Mouse (Mus musculus) monocyte, adult 5-6 weeks (primary cell): ENCODE results near the gene Plagl2. TPM values are rescaled to one million over a fixed set of nuclear protein-coding genes. Genes with fewer than 3 reads are reported as not detected.
A peak's percentile ranks its signal among the peaks of the same experiment; 100 is the strongest.

Experiments
- ATAC-seq: fragments of 153-309, 156-312 bp; replicated peaks from 2 replicates; pipeline ENCODE4 v1.8.0; 2017; ENCODE audit warnings: mild to moderate bottlenecking; ENCODE audit not compliant: low TSS enrichment, insufficient number of reproducible peaks, severe bottlenecking, poor library complexity, low FRiP score
- total RNA-seq: library from RNA; stranded (forward); fragments of 200-1000, 200-491, 200-594 nt; gene quantifications from 3 replicates; pipeline ENCODE4 v1.2.3, GENCODE M21; 2017

Gene Plagl2
- total RNA-seq, 1 experiment from 2014 or later, result 11.5 TPM

DNA sequence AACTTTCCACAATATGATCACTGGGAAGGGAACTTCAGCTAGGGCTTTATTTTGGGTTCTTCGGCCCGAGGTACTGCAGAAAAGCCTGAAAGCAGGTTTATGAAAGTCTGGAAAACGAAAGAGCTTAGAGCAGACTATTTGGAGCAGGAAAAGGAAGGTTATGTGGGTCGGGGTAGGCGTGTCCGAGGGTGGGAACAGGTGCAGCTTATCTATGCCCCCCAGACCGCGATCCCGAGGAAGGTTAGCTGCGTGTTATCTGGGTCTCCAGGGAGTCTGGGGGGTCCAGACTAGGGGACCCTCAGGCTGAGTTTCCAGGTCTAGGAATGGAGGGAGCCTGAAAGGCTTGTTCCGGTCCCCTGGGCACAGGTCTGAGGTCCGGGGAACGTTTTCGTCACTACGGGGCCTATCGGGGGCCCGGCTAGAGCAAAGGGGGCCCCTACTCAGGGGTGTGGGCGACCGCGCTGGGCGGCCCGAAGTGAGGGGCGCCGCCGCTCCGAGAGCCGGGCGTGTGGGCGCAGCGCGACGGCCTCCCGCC lies 458 bp downstream of the Plagl2 start:
- no peak for ATAC-seq

- no peak for ATAC-seq
Observed at GRCm38 (mm10) chr2:153239860-153240480, 1.3 kb downstream of the Plagl2 start.

DNA sequence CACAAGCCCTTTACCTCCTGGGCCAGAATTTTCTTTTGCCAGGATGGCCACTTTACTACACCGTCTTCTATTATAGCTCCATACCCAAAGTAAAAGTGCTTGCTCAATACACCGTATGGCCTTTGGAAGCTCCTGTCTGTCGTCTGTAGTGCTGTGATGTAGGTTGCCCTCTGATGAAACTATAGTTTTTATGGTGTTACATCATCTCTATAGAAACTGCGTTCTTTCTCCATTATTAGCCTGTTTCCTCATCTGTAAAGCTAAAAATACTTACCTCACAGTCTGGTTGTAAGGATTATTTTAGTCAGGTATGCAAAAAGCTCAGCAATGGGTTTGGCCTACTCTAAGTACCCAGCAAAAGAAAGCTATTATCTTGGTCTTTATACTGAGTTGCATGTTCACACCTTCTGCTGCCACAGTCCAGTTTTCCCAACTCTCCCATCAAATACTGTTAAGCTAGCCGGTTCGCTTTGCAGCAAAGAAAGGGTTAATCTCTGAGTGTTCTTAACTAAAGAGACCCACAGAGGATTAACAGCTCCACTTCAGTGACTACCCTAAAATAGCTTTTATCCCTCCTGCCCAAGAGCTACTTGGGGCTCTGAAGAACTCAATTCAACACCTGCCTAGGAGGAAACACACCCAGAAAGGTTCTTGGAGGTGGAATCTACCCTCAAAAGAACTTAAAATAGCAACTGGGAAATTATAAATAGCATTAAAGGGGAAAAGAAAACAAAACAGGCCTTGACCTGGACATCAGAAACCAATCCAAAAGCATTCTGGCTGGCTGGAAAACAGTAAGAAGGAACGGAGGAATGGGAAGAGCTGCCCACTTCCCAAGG lies 2.0 kb downstream of the Plagl2 start:
- peak; percentile 64 for ATAC-seq

- no peak for ATAC-seq
Observed at GRCm38 (mm10) chr2:153238406-153238805, 2.8 kb downstream of the Plagl2 start.

DNA sequence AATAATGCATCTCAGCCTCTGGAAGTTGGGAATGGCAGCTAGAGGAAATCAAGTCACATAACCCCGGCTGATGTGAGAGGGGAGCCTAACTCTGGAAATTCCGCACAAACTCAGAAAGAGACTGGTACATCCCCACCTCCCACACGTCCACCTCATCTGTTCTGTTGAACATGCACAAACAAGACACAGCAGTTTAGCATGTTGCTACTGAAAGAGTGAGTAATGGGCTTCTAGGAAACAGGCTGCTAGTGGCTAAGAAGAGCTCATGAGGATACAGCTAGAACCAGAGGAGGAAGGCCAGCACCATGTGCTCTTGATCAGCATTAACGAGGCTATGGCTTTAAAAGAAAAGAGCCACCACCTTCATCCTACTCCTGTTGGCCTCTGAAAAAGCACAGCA lies 3.3 kb downstream of the Plagl2 start:
- ATAC-seq, result no peak

DNA sequence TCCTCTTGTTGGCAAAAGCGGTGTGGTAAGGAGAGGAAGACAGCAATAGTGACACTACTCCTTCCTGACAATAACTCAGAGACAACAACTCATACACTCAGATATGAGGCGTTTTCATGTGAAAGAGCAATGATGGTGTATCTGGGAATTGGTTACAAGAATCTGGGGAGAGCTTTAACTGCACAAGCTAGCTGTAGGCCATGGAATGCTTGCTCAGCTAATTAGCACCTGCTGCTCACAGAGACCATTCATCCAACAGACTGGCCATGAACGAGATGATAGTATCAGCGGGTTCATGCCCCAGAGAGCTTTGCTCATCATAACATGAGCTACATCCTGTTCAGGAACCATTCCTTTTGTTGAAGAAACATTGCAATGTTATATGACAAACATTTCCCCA lies 4.0 kb downstream of the Plagl2 start:
- ATAC-seq, result no peak

DNA sequence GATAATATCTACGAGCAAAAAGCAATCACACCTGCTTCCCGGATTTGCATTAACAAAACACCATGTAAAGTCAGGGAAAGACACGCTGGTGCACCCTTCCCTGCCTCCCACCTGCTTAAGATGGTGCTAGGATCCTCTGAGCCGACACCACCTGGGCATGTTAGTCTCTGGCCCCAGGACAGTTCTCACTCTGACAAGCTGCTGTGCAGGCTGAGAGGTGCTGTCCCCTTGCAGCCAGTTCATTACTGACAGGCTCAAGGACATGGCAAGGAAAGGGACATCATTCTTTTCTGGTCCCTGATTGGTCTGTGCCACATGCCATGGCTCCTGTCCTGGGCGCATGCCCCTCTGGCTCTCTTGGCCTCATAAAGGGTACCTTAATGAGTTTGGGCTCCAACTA lies 12.7 kb downstream of the Plagl2 start:
- no peak for ATAC-seq

DNA sequence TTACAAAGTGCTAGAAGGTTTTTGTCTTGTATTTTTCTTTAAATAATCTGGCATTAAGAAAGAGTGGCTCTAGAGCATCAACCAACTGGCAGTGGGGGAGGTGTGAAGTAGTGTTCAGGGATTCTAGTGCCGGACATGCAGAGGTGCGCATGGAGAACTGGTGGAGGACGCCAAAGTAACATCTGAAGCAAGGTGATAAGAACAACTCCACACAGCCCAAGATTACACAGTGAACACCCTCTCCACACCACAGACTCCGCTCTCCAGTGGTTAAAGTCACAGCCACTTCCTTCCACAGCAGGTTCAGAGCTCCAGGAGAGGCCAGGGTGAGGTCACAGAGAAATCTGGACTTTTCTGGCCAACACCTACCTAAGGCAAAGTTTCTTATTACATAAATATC lies 13.3 kb downstream of the Plagl2 start:
- no peak for ATAC-seq

GRCm38 (mm10) chr2:153225595-153225953 lies 15.7 kb downstream of the Plagl2 start:
- ATAC-seq, result no peak

DNA sequence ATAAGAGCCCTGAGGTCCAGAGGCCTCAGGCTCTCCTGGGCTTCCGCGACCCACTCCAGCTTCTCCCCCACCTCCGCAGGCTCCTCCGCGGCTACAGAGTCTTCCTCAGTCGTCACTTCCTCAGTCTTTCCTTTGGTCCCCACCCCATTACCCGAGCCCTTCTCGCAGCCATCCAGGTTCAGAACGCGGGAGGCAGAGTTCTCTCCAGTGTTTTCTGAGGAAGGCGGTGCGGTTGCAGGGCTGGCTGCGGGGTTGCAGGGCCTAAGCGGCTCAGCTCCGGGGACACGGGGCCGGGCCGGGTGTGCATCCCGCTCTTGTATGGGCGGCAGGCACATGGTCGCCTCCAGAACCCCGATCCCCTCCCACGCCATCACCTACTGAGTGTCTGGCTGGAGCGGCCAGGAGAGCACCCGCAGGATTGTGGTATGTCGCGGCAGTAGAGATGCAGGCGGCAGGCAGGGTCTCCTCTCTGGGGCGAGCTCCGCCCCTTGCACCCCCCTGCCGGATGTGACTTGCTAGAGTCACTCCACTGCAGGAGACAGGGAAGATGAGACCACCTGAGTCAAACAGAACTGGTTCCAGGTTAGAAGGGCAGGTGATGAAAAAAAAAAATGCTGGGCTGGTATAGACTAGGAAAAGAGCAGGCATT lies 16.2 kb downstream of the Plagl2 start, which contains the start of gene Tspyl3:
Tspyl3 (minus strand) TSS at position 496 of the 649 bp plus-strand sequence.
- peak; percentile 44; the same call in 1 of the 2 replicates for ATAC-seq

DNA sequence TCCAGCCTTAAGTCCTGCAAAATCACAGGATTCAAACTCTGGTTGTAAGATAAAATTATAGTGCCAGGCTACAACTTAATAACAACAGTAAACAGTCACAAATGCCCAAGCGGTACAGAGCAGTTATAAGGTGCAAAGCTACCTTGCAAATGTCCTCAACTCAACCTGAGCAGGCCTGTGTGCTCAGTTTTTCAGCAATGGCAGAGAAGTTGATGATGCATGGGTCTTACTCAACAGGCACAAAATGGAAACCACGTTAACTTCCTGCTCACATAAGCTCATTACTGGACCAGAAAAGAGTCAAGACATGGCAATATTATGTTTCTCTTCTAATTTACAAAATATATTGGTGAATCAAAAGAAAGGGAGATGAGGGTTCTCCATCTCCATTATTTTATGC lies 18.7 kb downstream of the Plagl2 start:
- no peak for ATAC-seq

- no peak for ATAC-seq
Observed at GRCm38 (mm10) chr2:153222130-153222529, 19.1 kb downstream of the Plagl2 start.

DNA sequence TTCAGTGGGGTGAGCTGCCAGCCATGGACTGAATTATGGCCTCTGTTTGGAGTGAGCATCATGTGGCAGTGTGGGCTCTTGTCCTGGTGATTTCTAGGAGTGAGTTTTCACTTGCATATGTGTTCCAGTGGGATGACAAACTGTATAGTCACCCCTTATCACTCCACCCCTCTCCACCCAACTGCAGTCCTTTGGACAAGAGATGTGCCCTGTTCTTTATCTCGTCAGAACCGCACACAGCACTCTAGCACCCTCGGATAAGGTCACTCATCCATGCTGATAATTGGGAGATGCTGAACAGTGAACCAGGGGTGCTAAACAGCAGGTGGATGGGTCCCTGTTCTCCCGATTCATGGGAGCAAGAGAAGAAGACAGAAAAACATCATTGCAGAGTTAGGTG lies 19.6 kb downstream of the Plagl2 start:
- no peak for ATAC-seq

DNA sequence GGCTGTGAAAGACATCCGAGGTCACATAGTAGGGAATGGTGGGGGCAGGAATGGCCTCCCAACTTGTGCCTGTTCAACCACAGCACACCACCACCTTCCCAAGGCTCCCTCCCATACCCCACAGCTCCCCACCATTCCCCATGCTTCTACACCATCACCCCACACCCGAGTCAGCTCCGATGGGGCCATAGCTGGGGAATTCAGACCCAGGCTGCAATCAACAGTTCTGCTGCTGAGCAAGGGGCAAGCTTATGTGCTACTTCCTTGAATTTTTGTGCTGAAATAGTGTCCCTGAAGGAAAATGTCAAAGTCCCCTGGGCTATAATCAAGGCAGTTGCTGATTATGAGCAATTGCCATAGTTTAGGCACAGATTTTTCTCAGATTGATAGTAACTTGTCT lies 22.7 kb downstream of the Plagl2 start:
- no peak for ATAC-seq

DNA sequence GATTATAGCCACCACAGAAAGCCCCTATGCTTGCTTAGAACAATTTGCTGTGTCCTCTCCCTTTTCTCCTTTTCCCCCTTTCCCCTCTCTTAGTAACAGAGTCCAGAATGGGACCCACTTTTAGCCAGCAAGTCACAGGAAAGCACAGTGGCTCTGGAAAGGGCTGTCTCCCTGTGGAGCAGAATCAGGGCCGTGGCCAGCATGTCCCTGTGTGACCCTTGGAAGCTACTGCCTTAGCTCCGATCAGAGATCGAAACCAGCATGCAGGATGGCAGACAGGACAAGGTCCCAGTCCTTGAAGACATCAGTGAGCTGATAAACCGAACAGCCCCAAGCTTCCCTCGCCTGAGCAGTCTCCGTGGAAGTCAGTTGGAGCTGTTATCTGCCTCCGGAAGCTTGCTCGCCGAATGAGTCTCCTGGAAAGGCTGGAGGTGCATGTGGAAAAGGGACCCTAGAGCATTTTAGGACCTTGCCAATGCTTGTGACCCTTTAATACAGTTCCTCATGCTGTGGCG lies 23.3 kb downstream of the Plagl2 start:
- ATAC-seq, result no peak

DNA sequence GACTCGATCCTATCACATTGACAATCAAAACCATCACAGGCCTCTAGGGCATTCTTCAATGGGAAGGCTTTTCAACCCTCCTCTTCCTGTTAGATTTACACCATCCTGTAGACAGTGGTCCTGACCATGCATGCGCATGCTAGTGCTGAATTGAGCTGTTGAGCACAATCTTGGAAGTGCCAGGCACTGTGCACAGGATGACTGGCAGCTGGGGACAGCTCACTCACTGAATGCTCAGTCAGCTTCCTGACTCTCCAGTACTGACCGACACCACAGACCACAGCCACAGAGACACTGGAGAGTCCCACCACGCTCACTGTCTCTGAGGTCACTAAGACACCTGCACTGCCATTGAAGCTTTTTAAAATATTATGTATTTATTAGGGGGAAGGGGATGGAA lies 25.8 kb downstream of the Plagl2 start:
- ATAC-seq, result peak; percentile 36

DNA sequence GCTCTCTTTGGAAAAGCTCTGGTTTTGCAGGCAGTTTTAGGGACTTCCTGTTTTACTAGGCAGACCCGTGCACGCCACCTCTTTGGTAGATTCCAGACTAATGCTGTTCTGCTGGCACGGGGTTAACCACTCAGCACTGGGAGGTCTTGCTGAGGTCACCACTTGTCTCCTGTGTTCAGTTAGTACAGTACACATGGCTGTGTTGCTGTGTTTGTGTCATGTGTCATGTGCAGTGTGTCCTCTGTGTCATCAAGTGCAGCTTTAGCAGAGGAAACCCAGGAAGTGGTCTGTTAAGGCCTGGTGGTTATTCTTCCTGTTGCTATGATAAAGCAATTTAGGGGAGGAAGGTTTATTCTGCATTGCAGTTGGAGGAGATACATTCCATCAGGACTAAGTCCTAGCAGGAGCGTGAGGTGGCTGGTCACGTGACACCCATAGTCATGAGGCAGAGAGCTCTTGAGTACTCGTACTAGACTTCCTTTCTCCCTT lies 26.4 kb downstream of the Plagl2 start:
- peak; percentile 73 for ATAC-seq

DNA sequence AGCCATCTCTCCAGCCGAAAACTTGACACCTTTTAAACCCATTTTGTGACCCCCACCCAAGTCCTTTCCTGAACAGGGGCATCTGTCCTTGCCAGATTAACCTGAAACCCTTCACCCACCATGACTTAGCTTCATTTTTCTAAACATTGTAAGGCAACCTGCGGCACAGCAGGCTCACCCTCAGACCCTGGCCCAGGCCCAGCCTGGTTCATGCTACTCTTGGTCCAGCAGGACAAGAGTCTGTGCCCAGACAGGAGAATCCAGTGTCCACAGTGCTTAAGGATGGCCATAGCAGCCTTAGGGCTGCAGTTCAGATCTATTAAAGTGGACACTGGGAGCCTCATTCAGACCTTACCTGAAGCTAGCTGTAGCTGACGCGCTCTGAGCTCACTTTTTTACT lies 27.9 kb downstream of the Plagl2 start:
- ATAC-seq, result no peak

DNA sequence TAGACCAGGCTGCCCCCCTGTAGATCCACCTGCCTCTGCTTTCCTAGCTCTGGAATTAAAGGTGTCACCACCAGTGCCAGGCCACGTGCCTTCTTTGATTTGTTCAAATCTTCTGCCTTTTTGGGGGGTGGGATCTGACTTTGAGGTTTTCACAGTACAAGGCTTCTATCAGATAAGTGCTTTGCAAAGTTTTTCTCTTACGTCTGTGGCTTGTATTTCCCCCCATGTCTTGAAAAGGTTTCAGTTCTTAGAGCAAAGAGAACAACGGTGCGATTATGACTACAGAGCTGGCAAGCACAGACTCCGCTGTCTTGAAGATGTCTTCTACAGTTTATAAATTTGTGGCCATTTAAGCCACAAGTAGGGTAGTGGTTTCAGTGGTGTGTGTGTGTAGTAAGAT lies 29.8 kb downstream of the Plagl2 start:
- no peak for ATAC-seq
